Mouse (Mus musculus) heart, adult 10 weeks (tissue): ENCODE results near the gene Fkbp4. TPM values are rescaled to one million over a fixed set of nuclear protein-coding genes. Genes with fewer than 3 reads are reported as not detected.

Experiments used
- polyA plus RNA-seq: library from polyadenylated mRNA; stranded (reverse); fragments of 350-450 nt; fragmentation: Illumina TruSeq; extraction: RNeasy Lipid Tissue Mini Kit (QIAGEN cat#74804); gene quantifications from one replicate; pipeline ENCODE4 v1.2.3, GENCODE M21; 2014; ENCODE audit warnings: low read depth, low replicate concordance

The Fkbp4 gene
- 373 TPM for polyA plus RNA-seq

GRCm38 (mm10) chr6:128438317-128438870 lies at the start of gene Fkbp4:
TSS of gene Fkbp4 (minus strand) at chr6:128438677.

GRCm38 (mm10) chr6:128424269-128425019 lies 14.0 kb downstream of the Fkbp4 start, which contains the start of gene Itfg2:
TSS of gene Itfg2 (minus strand) at chr6:128424931.

GRCm38 (mm10) chr6:128398996-128399395 lies 39.5 kb downstream of the Fkbp4 start, which contains the start of gene Nrip2:
TSS of gene Nrip2 (plus strand) at chr6:128399296.

Other genes with a start within 250 kb of the Fkbp4 start
- 1.6 TPM for gene Tead4, start 137.9 kb downstream of the Fkbp4 start, polyA plus RNA-seq
- gene Tulp3, start 82.8 kb downstream of the Fkbp4 start, polyA plus RNA-seq, result 7.1 TPM
- 13.7 TPM for gene Rhno1, start 75.8 kb downstream of the Fkbp4 start, polyA plus RNA-seq
- gene Foxm1, start 75.7 kb downstream of the Fkbp4 start, polyA plus RNA-seq, result 0.89 TPM
- not detected for gene Tex52, start 63.2 kb downstream of the Fkbp4 start, polyA plus RNA-seq
- gene Gm44596, start 63.2 kb downstream of the Fkbp4 start, polyA plus RNA-seq, result not detected
- 2.7 TPM for gene Nrip2, start 39.4 kb downstream of the Fkbp4 start, polyA plus RNA-seq
- gene Itfg2, start 13.7 kb downstream of the Fkbp4 start, polyA plus RNA-seq, result 19.0 TPM
- gene Pzp, start 88.0 kb upstream of the Fkbp4 start, polyA plus RNA-seq, result 3.1 TPM
- not detected for gene A2ml1, start 142.9 kb upstream of the Fkbp4 start, polyA plus RNA-seq
- gene Klrb1a, start 184.9 kb upstream of the Fkbp4 start, polyA plus RNA-seq, result not detected
- gene Clec2h, start 223.7 kb upstream of the Fkbp4 start, polyA plus RNA-seq, result not detected